Mouse (Mus musculus): Measurements from ENCODE around the gene Asna1. TPM values are rescaled to one million over a fixed set of nuclear protein-coding genes. Genes with fewer than 3 reads are reported as not detected.

Gene Asna1
- polyA plus RNA-seq, 1 experiment: 97.2 TPM

GRCm38 (mm10) chr8:85017209-85017608, 7.9 kb downstream of the Asna1 start:
- TF ChIP-seq GATA1 (IDR thresholded peaks at IDR 0.05; ENCODE audit: low read length): no peak

- no peak for TF ChIP-seq GATA1 (IDR thresholded peaks at IDR 0.05; ENCODE audit: low read length)
These were observed 8.4 kb downstream of the Asna1 start for GRCm38 (mm10) chr8:85016724-85017123.

- no peak for TF ChIP-seq GATA1 (IDR thresholded peaks at IDR 0.05; ENCODE audit: low read length)
These were observed 10.7 kb downstream of the Asna1 start, which contains the start of gene Best2 for GRCm38 (mm10) chr8:85014431-85014830. TSS of gene Best2 (minus strand) at chr8:85014531.

- TF ChIP-seq GATA1 (IDR thresholded peaks at IDR 0.05; ENCODE audit: low read length): no peak
These were observed 11.7 kb downstream of the Asna1 start for GRCm38 (mm10) chr8:85013230-85013840.

GRCm38 (mm10) chr8:85011242-85011641, 13.8 kb downstream of the Asna1 start:
- no peak for TF ChIP-seq GATA1 (IDR thresholded peaks at IDR 0.05; ENCODE audit: low read length)

- TF ChIP-seq GATA1 (IDR thresholded peaks at IDR 0.05; ENCODE audit: low read length): no peak
These were observed 17.4 kb downstream of the Asna1 start for GRCm38 (mm10) chr8:85007686-85008085.

GRCm38 (mm10) chr8:84997649-84998295, 27.3 kb downstream of the Asna1 start:
- TF ChIP-seq GATA1 (IDR thresholded peaks at IDR 0.05; ENCODE audit: low read length): no peak

GRCm38 (mm10) chr8:84996978-84997377, 28.1 kb downstream of the Asna1 start:
- no peak for TF ChIP-seq GATA1 (IDR thresholded peaks at IDR 0.05; ENCODE audit: low read length)

- no peak for TF ChIP-seq GATA1 (IDR thresholded peaks at IDR 0.05; ENCODE audit: low read length)
These were observed 29.4 kb downstream of the Asna1 start for GRCm38 (mm10) chr8:84995680-84996079.

- TF ChIP-seq GATA1 (IDR thresholded peaks at IDR 0.05; ENCODE audit: low read length): no peak
These were observed 30.7 kb downstream of the Asna1 start for GRCm38 (mm10) chr8:84994375-84994774.

- no peak for TF ChIP-seq GATA1 (IDR thresholded peaks at IDR 0.05; ENCODE audit: low read length)
These were observed 34.2 kb downstream of the Asna1 start for GRCm38 (mm10) chr8:84990836-84991235.

- no peak for TF ChIP-seq GATA1 (IDR thresholded peaks at IDR 0.05; ENCODE audit: low read length)
These were observed 34.7 kb downstream of the Asna1 start, which contains the start of gene Hook2 for GRCm38 (mm10) chr8:84990349-84990748. TSS of gene Hook2 (plus strand) at chr8:84990603.

- TF ChIP-seq GATA1 (IDR thresholded peaks at IDR 0.05; ENCODE audit: low read length): no peak
These were observed 35.3 kb downstream of the Asna1 start for GRCm38 (mm10) chr8:84989810-84990209.

- TF ChIP-seq GATA1 (IDR thresholded peaks at IDR 0.05; ENCODE audit: low read length): no peak
These were observed 35.8 kb downstream of the Asna1 start for GRCm38 (mm10) chr8:84989311-84989731.

- no peak for TF ChIP-seq GATA1 (IDR thresholded peaks at IDR 0.05; ENCODE audit: low read length)
These were observed 37.2 kb downstream of the Asna1 start for GRCm38 (mm10) chr8:84987903-84988302.

GRCm38 (mm10) chr8:84987388-84987787, 37.7 kb downstream of the Asna1 start:
- TF ChIP-seq GATA1 (IDR thresholded peaks at IDR 0.05; ENCODE audit: low read length): no peak

GRCm38 (mm10) chr8:84986379-84986945, 38.6 kb downstream of the Asna1 start:
- TF ChIP-seq GATA1 (IDR thresholded peaks at IDR 0.05; ENCODE audit: low read length): peak; percentile 90

Data from G1E-ER4 (cell line).